Mouse (Mus musculus) right cerebral cortex, postnatal 4 days (tissue): ENCODE measurements around the gene Cd2.

Experiments
- DNase-seq: peaks from one replicate; pipeline ENCODE4 v3.0.0-alpha.2; 2022

The Cd2 gene

DNA sequence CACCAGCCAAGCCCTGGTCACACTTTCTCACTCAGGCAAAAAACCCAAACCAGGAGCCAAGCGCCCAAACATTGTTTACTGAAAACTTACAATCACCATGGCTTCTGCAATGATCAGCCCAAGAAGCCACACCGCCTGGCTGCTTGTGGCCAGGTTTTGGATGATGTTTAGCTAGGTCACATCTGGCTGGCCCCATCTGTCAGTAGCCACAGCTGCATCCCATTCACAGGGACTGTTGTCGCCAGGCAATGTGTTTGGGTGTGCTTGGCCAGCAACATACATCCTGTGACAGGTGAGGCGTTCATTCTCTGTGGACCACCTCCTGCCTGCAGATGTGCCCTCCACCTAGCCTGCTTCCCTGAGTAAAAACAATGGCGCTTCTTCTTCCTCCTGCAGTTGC, 4.9 kb upstream of the Cd2 start:
- DNase-seq, result no peak

DNA sequence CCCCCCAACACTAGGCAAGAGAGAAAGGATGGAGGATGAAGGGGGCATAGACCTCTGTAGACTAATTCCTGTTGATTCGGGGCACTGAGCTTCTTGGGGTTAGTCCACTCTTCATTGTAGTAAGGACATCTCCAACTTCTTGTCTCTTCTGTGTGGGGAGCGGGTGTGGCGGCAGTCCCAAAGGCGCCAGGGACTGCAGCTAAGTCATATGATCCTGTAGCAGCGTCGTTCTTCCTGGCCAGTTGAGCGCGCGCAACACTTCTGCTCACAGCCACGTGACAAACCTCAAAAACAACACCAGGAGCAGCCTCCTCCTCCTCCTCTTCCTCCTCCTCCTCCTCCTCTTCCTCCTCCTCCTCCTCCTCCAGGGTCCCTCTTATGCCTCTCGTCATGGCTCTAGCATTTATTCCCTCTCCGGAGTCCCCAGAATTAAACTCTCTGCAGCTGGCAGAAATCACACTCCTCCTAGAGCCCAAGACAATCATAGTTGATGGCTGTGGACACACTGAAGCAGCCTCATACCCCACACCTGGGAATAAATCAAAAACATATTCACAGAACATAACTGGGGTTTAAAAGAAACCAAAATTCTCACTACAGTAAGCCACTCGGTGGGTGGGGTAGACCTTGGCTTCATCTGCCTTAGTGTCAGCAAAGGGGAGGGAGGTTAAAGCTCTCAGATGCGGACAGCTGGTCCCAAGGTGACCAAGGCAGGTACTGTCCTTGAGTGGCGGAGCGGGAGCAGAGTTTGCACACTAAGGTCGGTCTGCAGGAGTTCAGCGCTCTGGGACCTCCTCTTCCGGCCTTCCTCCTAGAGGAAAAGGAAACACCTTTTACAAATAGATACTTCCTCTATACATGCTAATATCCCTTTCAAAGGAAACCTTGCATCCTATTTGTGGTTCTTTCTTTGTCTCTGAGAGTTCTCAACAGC, 3.1 kb upstream of the Cd2 start:
- no peak for DNase-seq

DNA sequence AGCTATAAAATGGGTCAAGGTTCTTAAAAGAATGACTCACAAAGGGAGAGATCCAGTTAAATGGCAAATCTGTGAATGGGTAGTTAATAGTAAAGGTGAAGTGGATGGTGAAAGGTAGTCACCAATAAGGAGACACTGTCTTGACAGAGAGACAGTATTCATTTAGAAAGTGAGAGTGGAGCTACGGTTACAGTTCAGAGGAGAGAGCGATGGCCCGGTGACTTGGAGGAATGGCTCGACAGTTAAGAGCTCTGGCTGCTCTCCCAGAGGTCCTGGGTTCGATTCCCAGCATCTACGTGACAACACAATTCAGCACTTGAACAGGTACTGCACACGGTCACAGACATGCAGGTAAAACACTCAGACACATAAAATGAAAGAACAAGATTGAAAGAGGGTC, 2.3 kb upstream of the Cd2 start:
- DNase-seq, result no peak

- no peak for DNase-seq
Observed at GRCm38 (mm10) chr3:101289406-101289805, 1.7 kb upstream of the Cd2 start.

DNA sequence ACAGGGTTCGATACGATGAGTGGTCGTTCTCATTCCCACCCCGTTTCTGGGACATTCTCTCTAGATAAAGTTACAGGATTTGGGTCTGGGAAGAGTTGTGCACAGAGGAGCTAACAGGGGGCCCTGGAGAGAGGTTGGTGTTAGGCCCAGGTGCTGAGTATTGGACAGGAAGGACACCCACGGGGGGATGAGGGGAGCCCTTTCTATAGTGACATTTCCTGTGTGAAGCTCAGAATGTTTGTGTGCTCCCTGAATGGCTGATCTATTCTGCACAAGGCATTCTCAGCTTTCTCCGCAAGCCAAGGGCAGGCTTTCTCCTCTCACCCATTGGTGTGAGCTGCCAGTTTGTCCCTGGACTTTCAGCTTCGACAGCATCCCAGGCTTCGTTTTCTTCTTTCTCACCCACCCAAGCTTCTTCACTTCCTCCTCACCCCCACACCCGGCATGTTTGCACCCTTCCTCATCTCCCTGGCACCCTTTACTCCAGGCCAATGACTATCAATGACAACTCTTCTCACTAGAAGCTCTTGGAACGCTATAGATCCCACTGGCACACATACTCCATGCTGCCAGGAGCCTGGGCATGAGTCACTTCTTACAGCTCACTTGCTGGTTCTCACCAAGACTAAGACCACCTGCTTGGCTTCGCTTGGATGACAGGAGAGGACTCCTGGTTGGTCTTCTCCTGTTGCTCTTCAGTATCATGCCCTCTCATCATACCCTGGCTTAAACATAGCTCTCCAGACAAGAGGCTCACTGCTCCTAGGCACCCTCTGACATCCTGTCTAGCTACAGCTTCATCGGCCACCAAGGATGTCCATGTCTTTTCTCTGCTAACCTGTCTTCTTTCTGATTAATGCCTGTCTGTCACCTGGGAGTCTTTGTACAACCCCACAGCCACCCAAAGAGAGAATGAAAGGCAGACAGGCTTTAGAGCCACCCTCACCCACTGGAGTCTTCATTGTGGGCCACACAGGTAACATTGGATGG, 1.1 kb downstream of the Cd2 start:
- DNase-seq, result no peak

GRCm38 (mm10) chr3:101285851-101286250, 1.9 kb downstream of the Cd2 start:
- no peak for DNase-seq

GRCm38 (mm10) chr3:101285021-101285615, 2.6 kb downstream of the Cd2 start:
- no peak for DNase-seq

GRCm38 (mm10) chr3:101283869-101284706, 3.7 kb downstream of the Cd2 start:
- no peak for DNase-seq

DNA sequence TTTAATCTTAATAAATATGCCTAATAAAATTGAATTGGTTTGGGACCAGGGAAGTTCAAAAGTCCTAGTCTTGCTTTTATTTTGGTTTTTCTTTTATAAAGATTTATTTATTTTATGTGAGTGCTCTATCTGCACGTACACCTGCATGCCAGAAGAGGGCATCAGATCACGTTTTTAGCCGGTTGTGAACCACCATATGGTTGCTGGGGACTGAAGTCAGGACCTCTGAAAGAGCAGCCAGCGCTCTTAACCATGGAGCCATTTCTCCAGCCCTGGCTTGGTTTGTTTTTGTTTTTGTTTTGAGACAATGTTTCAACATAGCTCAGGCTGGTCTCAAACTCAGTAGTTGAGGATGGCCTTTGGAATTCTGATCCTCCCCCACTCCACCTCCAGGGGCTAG, 4.3 kb downstream of the Cd2 start:
- no peak for DNase-seq

- DNase-seq, result no peak
Observed at GRCm38 (mm10) chr3:101282556-101283180, 5.1 kb downstream of the Cd2 start.

- DNase-seq, result no peak
Observed at GRCm38 (mm10) chr3:101281841-101282240, 5.9 kb downstream of the Cd2 start.

DNA sequence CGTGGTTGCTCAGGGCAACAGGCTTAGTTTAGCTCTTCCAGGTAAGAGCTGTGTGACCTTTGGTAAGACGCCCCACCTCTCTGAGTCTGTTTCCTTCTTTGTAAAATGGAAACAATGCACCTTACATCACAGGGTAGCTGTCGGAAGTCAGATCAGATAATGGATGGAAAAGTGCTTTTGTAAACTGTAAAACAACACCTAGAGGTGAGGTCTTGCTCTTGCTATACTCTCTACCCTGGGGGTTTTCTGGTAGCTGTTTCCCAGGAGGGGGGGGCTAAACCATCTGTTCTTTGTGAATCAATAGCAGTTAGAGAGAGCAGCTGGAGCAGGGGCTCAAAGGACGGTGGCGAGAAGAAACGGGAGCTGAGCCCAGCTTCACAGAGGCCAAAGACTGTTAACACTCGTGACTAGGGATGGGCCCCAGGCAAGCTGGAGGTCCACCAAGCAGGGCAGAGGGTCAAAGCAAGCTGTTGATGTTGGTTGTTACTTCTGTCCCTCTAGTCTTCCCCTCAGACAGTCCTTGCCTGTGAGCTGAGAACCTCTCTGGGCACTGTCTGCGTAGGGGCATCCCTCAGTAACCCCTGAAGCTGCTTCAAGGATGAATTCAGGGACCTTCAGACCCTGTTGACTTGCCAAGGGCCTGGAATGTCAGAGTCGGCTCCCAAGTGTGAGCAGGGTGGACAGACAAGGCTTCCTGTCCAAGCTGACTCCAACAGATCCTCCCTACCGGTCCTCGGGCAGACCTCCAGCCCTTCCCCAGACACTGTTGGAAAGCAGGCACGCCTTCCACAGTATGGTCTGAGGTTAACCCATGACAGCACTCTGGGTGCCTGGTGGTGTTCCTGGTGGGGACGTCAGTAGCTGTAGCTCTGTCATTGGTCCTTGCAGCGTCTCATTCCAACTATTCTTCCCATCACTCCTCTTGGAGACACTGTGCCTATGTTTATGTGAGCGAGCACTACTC, 7.1 kb downstream of the Cd2 start:
- no peak for DNase-seq

DNA sequence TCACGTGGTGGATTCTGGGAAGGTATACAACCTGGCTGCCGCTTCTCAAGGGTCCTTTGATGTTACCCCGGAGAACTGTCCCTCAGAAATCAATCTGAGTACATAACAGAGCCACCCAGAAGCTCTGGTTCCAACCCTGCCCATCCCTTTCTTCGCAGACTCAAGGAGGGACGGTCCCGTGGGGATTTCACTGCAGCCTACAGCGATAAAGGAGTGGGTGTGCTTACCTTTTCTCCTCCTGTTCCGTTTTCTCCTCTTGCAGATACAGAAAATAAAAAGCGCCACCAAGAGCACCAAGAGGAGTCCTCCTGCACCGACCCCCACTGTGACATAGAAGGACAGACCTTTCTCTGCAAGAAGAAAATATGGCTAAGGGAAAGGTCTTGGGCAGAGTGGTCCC, 8.2 kb downstream of the Cd2 start:
- DNase-seq, result no peak

GRCm38 (mm10) chr3:101278396-101278795, 9.3 kb downstream of the Cd2 start:
- no peak for DNase-seq

DNA sequence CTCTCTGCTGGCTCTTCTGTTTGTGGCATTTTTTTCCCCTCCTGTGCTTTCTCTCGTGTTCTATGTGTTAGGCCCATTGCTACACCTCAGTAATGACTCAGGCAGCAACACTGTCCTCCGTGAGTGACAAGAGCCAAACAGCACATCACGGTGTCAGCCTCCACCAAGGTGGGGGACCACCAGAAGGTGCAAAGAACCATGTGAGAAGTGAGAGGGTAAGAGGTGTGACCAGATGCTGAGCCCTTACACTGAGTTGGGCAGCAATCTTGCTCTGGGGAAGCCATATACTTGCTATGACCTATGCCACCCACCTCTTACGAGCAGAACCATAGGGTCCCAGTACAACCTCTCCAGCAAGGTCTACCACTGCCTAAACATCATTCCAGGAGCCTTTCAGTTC, 9.9 kb downstream of the Cd2 start:
- DNase-seq, result no peak

DNA sequence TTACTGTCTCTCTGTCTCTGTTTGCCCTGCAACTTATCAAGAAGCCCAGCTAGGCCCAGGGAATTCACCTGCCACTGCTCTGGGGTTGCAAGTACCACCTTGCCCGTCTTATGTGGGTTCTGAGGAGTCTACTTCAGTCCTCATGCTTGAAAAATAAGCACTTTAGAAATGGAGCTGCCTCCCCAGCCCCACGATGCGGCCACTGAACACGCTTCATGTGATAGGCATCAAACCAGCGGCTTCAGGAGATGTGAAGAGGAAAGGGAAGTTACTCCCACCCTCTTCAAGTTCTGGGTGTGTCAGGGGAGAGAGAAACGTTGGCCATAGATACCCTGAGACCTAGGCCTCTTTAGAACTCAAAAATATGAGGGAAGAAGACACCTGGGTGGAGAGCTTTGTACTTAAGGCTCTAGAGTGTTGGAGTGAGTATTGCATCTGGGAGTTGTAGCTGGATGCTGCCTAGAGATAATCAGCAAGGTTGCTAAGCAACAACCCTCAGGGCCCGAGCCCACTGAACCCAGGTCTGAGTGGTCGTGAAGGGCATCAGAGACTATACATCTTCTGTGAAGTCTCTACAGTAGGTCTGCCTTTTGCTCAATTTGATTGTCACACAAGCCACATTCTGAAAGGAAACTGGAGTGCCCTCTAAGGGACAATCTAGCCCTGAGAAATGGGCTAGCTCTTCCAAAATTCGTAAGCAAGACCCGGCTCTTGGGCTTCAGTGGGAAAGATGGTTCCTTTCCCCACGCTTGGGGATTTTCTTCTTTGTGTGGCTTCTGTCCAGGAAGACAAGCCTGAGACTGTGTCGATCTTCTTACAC, 11.0 kb downstream of the Cd2 start:
- DNase-seq, result no peak

GRCm38 (mm10) chr3:101275636-101276300, 12.0 kb downstream of the Cd2 start:
- DNase-seq, result no peak

- no peak for DNase-seq
Observed at GRCm38 (mm10) chr3:101274794-101275193, 12.9 kb downstream of the Cd2 start.
